Mouse (Mus musculus) CH12.LX (cell line): ENCODE results near the gene Cped1. TPM values are rescaled to one million over a fixed set of nuclear protein-coding genes. Genes with fewer than 3 reads are reported as not detected.

Experiments
- DNase-seq: peaks from one replicate; pipeline ENCODE4 v3.0.0-alpha.2; 2013; ENCODE audit errors: extremely low read depth
- H3K27ac ChIP-seq: 2 replicates; pipeline ENCODE4 v1.5.1; 2012; ENCODE audit warnings: low read depth, mild to moderate bottlenecking, control low read depth, moderate library complexity; ENCODE audit not compliant: insufficient read depth
- H3K27me3 ChIP-seq: replicated peaks from 2 replicates; pipeline ENCODE3; 2012; ENCODE audit warnings: inconsistent platforms
- H3K36me3 ChIP-seq, 2 experiments: replicated peaks in 1 of 2; 2 replicates each; pipeline versions ENCODE3 to v1.6.1; 2012; ENCODE audit warnings: inconsistent platforms in 1 of 2, low read length in 1 of 2, mild to moderate bottlenecking in 1 of 2, mixed read lengths in 1 of 2, moderate library complexity in 1 of 2; ENCODE audit not compliant: control insufficient read depth in 1 of 2, insufficient read depth in 1 of 2
- H3K4me1 ChIP-seq, 2 experiments: 2 replicates each; pipeline ENCODE4 v1.6.1; 2012; ENCODE audit warnings: inconsistent platforms in 1 of 2, moderate library complexity in 1 of 2; ENCODE audit not compliant: insufficient read depth in 2 of 2, control insufficient read depth in 1 of 2
- H3K4me2 ChIP-seq: 2 replicates; pipeline ENCODE4 v1.6.1; 2012; ENCODE audit warnings: low read depth, mild to moderate bottlenecking, control low read depth; ENCODE audit not compliant: poor library complexity, insufficient read depth, severe bottlenecking
- H3K4me3 ChIP-seq, 3 experiments: fragments of 150-350 bp in 1 of 3; sonication (generic) in 1 of 3; replicated peaks in 1 of 3; 2 replicates each; pipeline versions ENCODE3 to v1.5.1; 2011 to 2012; ENCODE audit warnings: low read depth in 2 of 3, low read length in 2 of 3, mild to moderate bottlenecking in 2 of 3, moderate library complexity in 2 of 3, control low read depth in 1 of 3, improper control_type of control experiment in 1 of 3, inconsistent platforms in 1 of 3, mixed read lengths in 1 of 3; ENCODE audit not compliant: poor library complexity in 1 of 3
- H3K79me2 ChIP-seq: replicated peaks from 2 replicates; pipeline ENCODE4 v1.6.1; 2012; ENCODE audit warnings: mild to moderate bottlenecking, moderate library complexity; ENCODE audit not compliant: control insufficient read depth, poor library complexity, insufficient read depth, severe bottlenecking; ENCODE audit errors: extremely low read depth
- H3K9ac ChIP-seq: 2 replicates; pipeline ENCODE4 v1.6.1; 2012; ENCODE audit warnings: low read depth, mild to moderate bottlenecking, control low read depth, moderate library complexity; ENCODE audit not compliant: insufficient read depth
- H3K9me3 ChIP-seq: replicated peaks from 2 replicates; pipeline ENCODE3; 2012; ENCODE audit warnings: low read length, inconsistent platforms, mixed read lengths
- BHLHE40 ChIP-seq: IDR thresholded peaks from 2 replicates; pipeline ENCODE4 v1.6.1; 2011; ENCODE audit warnings: mild to moderate bottlenecking, low read depth, low read length, improper control_type of control experiment
- CHD1 ChIP-seq: IDR thresholded peaks from 2 replicates; pipeline ENCODE4 v1.6.1; 2012; ENCODE audit warnings: low read depth, low read length, improper control_type of control experiment, inconsistent platforms
- CHD2 ChIP-seq: IDR thresholded peaks from 2 replicates; pipeline ENCODE4 v1.6.1; 2011; ENCODE audit warnings: low read length, improper control_type of control experiment
- ELF1 ChIP-seq: IDR thresholded peaks from 2 replicates; pipeline ENCODE4 v1.6.1; 2014; ENCODE audit warnings: low read depth, mild to moderate bottlenecking, inconsistent platforms, low read length, improper control_type of control experiment
- EP300 ChIP-seq: IDR thresholded peaks from 2 replicates; pipeline ENCODE4 v1.6.1; 2011; ENCODE audit warnings: low read length, improper control_type of control experiment
- ETS1 ChIP-seq: conservative IDR thresholded peaks from 2 replicates; pipeline ENCODE4 v1.6.1; 2012; ENCODE audit warnings: low read depth, mild to moderate bottlenecking, inconsistent platforms, low read length, improper control_type of control experiment, moderate library complexity
- GABPA ChIP-seq: IDR thresholded peaks from 2 replicates; pipeline ENCODE4 v1.6.1; 2012; ENCODE audit warnings: low read depth, low read length, improper control_type of control experiment, inconsistent platforms; ENCODE audit not compliant: insufficient replicate concordance
- IRF4 ChIP-seq: IDR thresholded peaks from 2 replicates; pipeline ENCODE4 v1.6.1; 2014; ENCODE audit warnings: low read depth, mild to moderate bottlenecking, inconsistent platforms, low read length, improper control_type of control experiment
- JUND ChIP-seq: conservative IDR thresholded peaks from 2 replicates; pipeline ENCODE4 v1.6.1; 2011; ENCODE audit warnings: low read depth, low read length, improper control_type of control experiment
- MAFK ChIP-seq: IDR thresholded peaks from 2 replicates; pipeline ENCODE4 v1.6.1; 2011; ENCODE audit warnings: low read length, improper control_type of control experiment; ENCODE audit not compliant: insufficient replicate concordance
- MYC ChIP-seq: IDR thresholded peaks from 2 replicates; pipeline ENCODE4 v1.6.1; 2011; ENCODE audit warnings: low read depth, mild to moderate bottlenecking, improper control_type of control experiment, low read length
- NELFE ChIP-seq: IDR thresholded peaks from 2 replicates; pipeline ENCODE4 v1.6.1; 2011; ENCODE audit warnings: low read depth, low read length, improper control_type of control experiment
- POLR2A ChIP-seq: IDR thresholded peaks from 2 replicates; pipeline ENCODE4 v1.6.1; 2011; ENCODE audit warnings: low read depth, mild to moderate bottlenecking, improper control_type of control experiment, low read length
- RAD21 ChIP-seq: IDR thresholded peaks from 2 replicates; pipeline ENCODE4 v1.6.1; 2011; ENCODE audit warnings: low read depth, mild to moderate bottlenecking, low read length, improper control_type of control experiment, moderate library complexity
- UBTF ChIP-seq: IDR thresholded peaks from 2 replicates; pipeline ENCODE4 v1.6.1; 2012; ENCODE audit warnings: low read depth, mild to moderate bottlenecking, inconsistent platforms, low read length, improper control_type of control experiment, moderate library complexity
- USF1 ChIP-seq: IDR thresholded peaks from 2 replicates; pipeline ENCODE4 v1.6.1; 2014; ENCODE audit warnings: low read depth, mild to moderate bottlenecking, inconsistent platforms, low read length, improper control_type of control experiment
- USF2 ChIP-seq: conservative IDR thresholded peaks from 2 replicates; pipeline ENCODE4 v1.6.1; 2011; ENCODE audit warnings: low read depth, low read length, improper control_type of control experiment
- ZC3H11A ChIP-seq: IDR thresholded peaks from 2 replicates; pipeline ENCODE4 v1.6.1; 2012; ENCODE audit warnings: low read depth, mild to moderate bottlenecking, inconsistent platforms, low read length, improper control_type of control experiment
- ZKSCAN1 ChIP-seq: IDR thresholded peaks from 2 replicates; pipeline ENCODE4 v1.6.1; 2012; ENCODE audit warnings: low read depth, inconsistent platforms, low read length, improper control_type of control experiment, borderline replicate concordance
- dilution Hi-C: fragments of 300-500 bp; cut with MboI; formaldehyde crosslinking; loops from 2 replicates; pipeline ENCODE4 v1.14.3; 2020; ENCODE audit warnings: low sequenced_read_pairs; ENCODE audit not compliant: extremely low pct_unique_long_range_greater_than_20kb, extremely low pct_ligation_motif_present
- in situ Hi-C: fragments of 300-500 bp; cut with MboI; formaldehyde crosslinking; loops from 3 replicates; pipeline ENCODE4 v1.14.3; 2019; ENCODE audit warnings: low sequenced_read_pairs, low pct_ligation_motif_present, low pct_unique_long_range_greater_than_20kb, mixed read lengths
- polyA plus RNA-seq: library from polyadenylated mRNA; unstranded; fragments of >175 nt; gene quantifications from 2 replicates; pipeline ENCODE4 v1.2.1, GENCODE M21; 2012; ENCODE audit warnings: low read depth; ENCODE audit not compliant: insufficient read length
- total RNA-seq, 2 experiments: library from RNA; depleted of rRNA; stranded (reverse); fragments of 300-350 nt in 1 of 2; fragments of >200 nt in 1 of 2; gene quantifications; 2 replicates each; pipeline ENCODE4 v1.2.3; 2012 to 2014

The Cped1 gene
- total and polyA plus RNA-seq, 3 experiments, result 0.51 to 6.8 (median 1.1) TPM

DNA sequence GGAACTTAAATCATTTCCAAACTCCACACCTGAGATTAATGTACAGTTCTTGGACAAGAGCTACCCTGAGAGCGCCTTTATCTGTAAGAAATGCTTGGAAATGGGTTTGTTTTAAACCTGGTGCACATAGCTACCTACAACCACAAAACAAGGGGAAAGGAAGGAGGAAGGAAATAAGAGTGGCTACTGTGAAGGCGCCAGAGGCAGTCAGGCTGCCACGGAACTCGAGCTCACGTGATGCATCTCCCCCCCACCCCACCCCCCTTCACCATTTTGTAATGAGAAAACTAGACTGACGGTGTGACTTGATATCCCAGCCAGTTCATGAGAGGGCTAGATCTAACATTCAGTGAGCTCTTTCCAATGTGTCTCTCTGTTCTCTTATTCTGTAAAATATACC is 228.9 kb downstream of the Cped1 start:
- no peak overlapping the region for H3K4me3 ChIP-seq
- TF ChIP-seq CHD1, result no peak
- TF ChIP-seq, all 38 proteins: peak for 0
- Histone ChIP-seq H3K36me3 (no peaks in the 10 kb centered on the region), H3K79me2 (no peaks in the 10 kb centered on the region; the same call in 1 of the 2 replicates), H3K4me1 (peaks cover 4 to 21% of the 10 kb centered on the region in 2 experiments), H3K4me2 (no peak overlapping the region), H3K27me3 (no peaks in the 10 kb centered on the region), H3K9ac (no peak overlapping the region), H3K27ac (no peak overlapping the region), H3K9me3 (no peaks in the 10 kb centered on the region)
- dilution Hi-C loops, result no loop called here
- in situ Hi-C loops, result no loop called here
- DNase-seq, result no peak

DNA sequence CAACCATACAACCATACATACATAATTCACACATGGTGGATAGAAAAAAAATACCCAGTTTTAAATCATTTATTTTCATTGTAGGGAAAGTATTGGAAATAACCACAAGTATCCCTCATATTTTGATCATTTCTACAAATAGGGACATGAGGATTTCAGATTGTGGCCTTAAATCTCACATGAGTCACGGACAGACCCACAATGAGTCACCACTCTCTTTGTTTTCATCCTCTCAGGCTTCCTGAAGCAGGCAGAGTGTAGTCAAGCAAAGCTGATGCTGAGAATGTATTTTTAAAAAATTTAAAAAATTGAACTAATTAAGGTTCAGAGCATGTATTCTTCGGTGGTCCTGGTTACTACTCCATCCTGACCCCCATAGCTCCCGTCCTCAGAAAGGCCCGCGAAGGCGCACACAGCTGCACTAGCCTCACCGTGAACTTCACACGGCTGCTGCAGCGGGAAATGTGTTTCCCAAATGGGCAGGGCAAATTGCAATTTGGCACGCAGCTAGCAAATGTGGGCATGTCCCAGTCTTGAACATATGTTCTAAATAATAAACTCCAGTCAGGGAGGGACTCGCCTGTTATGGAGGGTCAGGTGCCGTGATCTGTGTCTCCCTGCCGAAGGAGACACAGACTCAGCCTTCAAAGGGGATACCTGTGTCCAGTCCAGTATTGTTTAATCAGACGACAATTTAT is 230.7 kb downstream of the Cped1 start:
- no peak for DNase-seq
- Histone ChIP-seq H3K36me3 (no peaks in the 10 kb centered on the region), H3K27me3 (no peaks in the 10 kb centered on the region), H3K4me3 (no peak overlapping the region), H3K9me3 (no peaks in the 10 kb centered on the region), H3K9ac (no peak overlapping the region), H3K4me1 (peaks cover 4 to 24% of the 10 kb centered on the region in 2 experiments), H3K79me2 (peaks cover 4% of the 10 kb centered on the region), H3K27ac (no peak overlapping the region), H3K4me2 (no peak overlapping the region)
- in situ Hi-C loops, result no loop called here
- dilution Hi-C loops, result no loop called here
- no peak for TF ChIP-seq POLR2A
- 0 out of 2 replicates have a peak, but pooled peaks have one; percentile 4 for TF ChIP-seq BHLHE40
- TF ChIP-seq ELF1, result no peak

DNA sequence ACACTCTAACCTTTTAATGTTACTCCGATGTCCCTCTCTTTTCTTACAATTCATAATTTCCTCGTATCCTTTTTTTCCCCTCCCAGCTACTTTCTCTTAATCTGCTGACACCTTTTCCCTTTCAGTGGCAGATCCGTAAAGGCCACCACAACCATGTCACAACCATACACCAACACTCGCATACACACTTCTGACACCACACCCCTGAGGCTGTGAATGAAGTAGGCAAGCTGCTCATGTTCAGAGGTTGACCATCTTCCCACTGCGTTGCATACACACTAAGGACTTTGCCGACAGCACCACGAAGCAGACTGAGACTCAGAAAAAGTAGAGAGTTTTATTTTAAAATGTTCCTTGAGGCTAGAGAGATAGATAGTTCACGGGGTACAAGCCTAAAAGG is 235.4 kb downstream of the Cped1 start:
- H3K36me3 ChIP-seq, result peaks cover 0 to 6% of the 10 kb centered on the region in 2 experiments
- DNase-seq, result no peak
- H3K4me1 ChIP-seq, result peaks cover 8 to 35% of the 10 kb centered on the region in 2 experiments
- H3K9ac ChIP-seq, result peak overlapping the region; percentile 97
- peak overlapping the region; percentile 97 for H3K27ac ChIP-seq
- no peak for TF ChIP-seq ELF1
- no peak for TF ChIP-seq RAD21
- TF ChIP-seq JUND, result no peak
- TF ChIP-seq NELFE, result no peak
- TF ChIP-seq ZKSCAN1, result no peak
- TF ChIP-seq USF2, result no peak
- TF ChIP-seq ETS1, result no peak
- TF ChIP-seq CHD1, result no peak
- no peak for TF ChIP-seq ZC3H11A
- no peak for TF ChIP-seq CHD2
- no peak for TF ChIP-seq IRF4
- TF ChIP-seq MAFK, result no peak
- TF ChIP-seq USF1, result no peak
- TF ChIP-seq MYC, result no peak
- no peak for TF ChIP-seq EP300
- TF ChIP-seq UBTF, result no peak
- no peak for TF ChIP-seq GABPA
- TF ChIP-seq, all 38 proteins: peak for 0
- in situ Hi-C loops, result no loop called here
- H3K4me2 ChIP-seq, result peak overlapping the region; percentile 88
- H3K27me3 ChIP-seq, result no peaks in the 10 kb centered on the region
- H3K79me2 ChIP-seq, result peaks cover 26% of the 10 kb centered on the region
- no peaks in the 10 kb centered on the region for H3K9me3 ChIP-seq
- H3K4me3 ChIP-seq, result peak overlapping the region in 2 of 3 experiments; percentile 7 to 51
- dilution Hi-C loops, result no loop called here
